ENCODE assay signal across 11 mouse cellular contexts in genomic region chr8:113800556-113800955, GRCm38 (mm10). TPM values are rescaled to one million over a fixed set of nuclear protein-coding genes. Genes with fewer than 3 reads are reported as not detected.
DNase-seq lines count a peak whose midpoint lies in the region.
"Not testable (repeated sequence)": the region's sequence is repeated elsewhere in the genome, so short reads cannot be mapped to it uniquely, and the experiment has no call there.
"Had no signal": no experiment of that assay in that cellular context is flagged by ENCODE, and none has a peak within 500 bp of the region (broad histone marks: within the 10 kb centered on the region; RNA-seq: fewer than 3 reads in every experiment).

No protein-coding gene starts in this region.

- intact Hi-C loops in left cerebral cortex, postnatal 4 days (cut with DNase I): not testable (repeated sequence)

- DNase-seq in cerebellum, postnatal 10 days: peak; percentile 64 to 71
- peak; percentile 57 to 58 for DNase-seq in cerebellum, postnatal 14 days
- DNase-seq in heart, adult 11 months: peak; percentile 80
- peak; percentile 24 for DNase-seq in left cerebral cortex, postnatal 4 days

RNA-seq across cellular contexts. Expression of gene Adamts18, which starts 48.0 kb away (rescaled TPM):
- total RNA-seq in left cerebral cortex, postnatal 4 days (2021): 10 to 100 TPM; 11.8 to 12.8 TPM
- total RNA-seq: adrenal gland, adult 18-20 months; adrenal gland, adult 2 months; adrenal gland, postnatal 25 days; adrenal gland, postnatal 36 days; CH12.LX; ES-E14; MEL had no signal

Comparison
In these comparisons a context has a peak if more than half of its experiments do, and no peak if none do; other contexts are left out.
1. Peak in every context shown above with its lines: DNase-seq.
2. DNase-seq: peak in every context shown above with its lines; median percentile 80 in heart, adult 11 months; 68 in cerebellum, postnatal 10 days; 58 in cerebellum, postnatal 14 days; 24 in left cerebral cortex, postnatal 4 days.